Mouse (Mus musculus) liver, embryonic 14.5 days (tissue): ENCODE results near the gene Trim47. TPM values are rescaled to one million over a fixed set of nuclear protein-coding genes. Genes with fewer than 3 reads are reported as not detected.
A peak's percentile ranks its signal among the peaks of the same experiment; 100 is the strongest.

Source experiments
- ATAC-seq: fragments of 200-750 bp; cut with Nextera tagmentation; 2 replicates; pipeline ENCODE4 v1.8.0; 2017; ENCODE audit warnings: moderate number of reproducible peaks, mild to moderate bottlenecking, moderate library complexity; ENCODE audit not compliant: insufficient read depth
- DNase-seq, 3 experiments: peaks; one replicate each; pipeline ENCODE4 v3.0.0-alpha.2; 2012 to 2013; ENCODE audit warnings: low read depth in 3 of 3, low spot score in 3 of 3
- H3K27ac ChIP-seq: fragments of 300-500 bp; sonication (generic); 2 replicates; pipeline ENCODE4 v1.5.1; 2014; ENCODE audit warnings: moderate library complexity, mild to moderate bottlenecking, control low read depth, inconsistent platforms
- H3K27me3 ChIP-seq: fragments of 300-500 bp; sonication (generic); 2 replicates; pipeline ENCODE4 v1.6.1; 2014; ENCODE audit warnings: mild to moderate bottlenecking, low read length, moderate library complexity; ENCODE audit not compliant: control insufficient read depth, insufficient read depth
- H3K36me3 ChIP-seq: fragments of 300-500 bp; sonication (generic); replicated peaks from 2 replicates; pipeline ENCODE4 v1.6.1; 2014; ENCODE audit warnings: low read depth; ENCODE audit not compliant: control insufficient read depth, insufficient read depth
- H3K4me1 ChIP-seq, 2 experiments: fragments of 200-500 bp in 1 of 2; fragments of 300-500 bp in 1 of 2; sonication (generic) in 1 of 2; replicated peaks; 2 replicates each; pipeline ENCODE4 v1.6.1; 2012 to 2014; ENCODE audit warnings: antibody characterized with exemption in 1 of 2, inconsistent platforms in 1 of 2, low read length in 1 of 2; ENCODE audit not compliant: control insufficient read depth in 2 of 2, insufficient read depth in 2 of 2
- H3K4me2 ChIP-seq: fragments of 300-500 bp; sonication (generic); 2 replicates; pipeline ENCODE4 v1.6.1; 2014; ENCODE audit warnings: low read depth, mild to moderate bottlenecking, control low read depth, moderate library complexity
- H3K4me3 ChIP-seq, 2 experiments: fragments of 200-500 bp in 1 of 2; fragments of 300-500 bp in 1 of 2; sonication (generic) in 1 of 2; 2 replicates each; pipeline ENCODE4 v1.5.1; 2012 to 2014; ENCODE audit warnings: low read depth in 2 of 2, low read length in 2 of 2, mild to moderate bottlenecking in 2 of 2, control low read depth in 1 of 2, inconsistent platforms in 1 of 2, moderate library complexity in 1 of 2; ENCODE audit not compliant: insufficient read depth in 1 of 2
- H3K9ac ChIP-seq: fragments of 300-500 bp; sonication (generic); replicated peaks from 2 replicates; pipeline ENCODE4 v1.6.1; 2014; ENCODE audit warnings: mild to moderate bottlenecking, control low read depth, moderate library complexity
- H3K9me3 ChIP-seq: fragments of 300-500 bp; sonication (generic); 2 replicates; pipeline ENCODE4 v1.6.1; 2016; ENCODE audit warnings: low read length, mixed read lengths; ENCODE audit not compliant: control insufficient read depth
- CTCF ChIP-seq: IDR thresholded peaks from 2 replicates; pipeline ENCODE4 v1.5.1; 2016; ENCODE audit warnings: antibody characterized with exemption, low read depth, control low read depth
- EP300 ChIP-seq: IDR thresholded peaks from 2 replicates; pipeline ENCODE4 v1.6.1; 2016; ENCODE audit warnings: antibody characterized with exemption, low read depth
- WGBS: fragments of 180-500 bp; shearing (Covaris S2); extraction: QIAGEN DNeasy Blood & Tissue Kit; methylation state at CpG from one replicate; pipeline ENCODE4 v1.1.7; 2014; ENCODE audit not compliant: insufficient replicate concordance; 5-methylcytosine and 5-hydroxymethylcytosine counted together
- polyA plus RNA-seq, 2 experiments: library from polyadenylated mRNA; depleted of rRNA in 1 of 2; stranded (reverse) in 1 of 2; unstranded in 1 of 2; fragments of >200 nt; fragmentation: Nextera tagmentation in 1 of 2; extraction: Ambion mirVana in 1 of 2; gene quantifications; 2 replicates each; pipeline versions ENCODE4 v1.2.1 to v1.2.3; 2012 to 2014

The Trim47 gene
- polyA plus RNA-seq, 2 experiments, result 1.8 to 2.2 TPM

DNA sequence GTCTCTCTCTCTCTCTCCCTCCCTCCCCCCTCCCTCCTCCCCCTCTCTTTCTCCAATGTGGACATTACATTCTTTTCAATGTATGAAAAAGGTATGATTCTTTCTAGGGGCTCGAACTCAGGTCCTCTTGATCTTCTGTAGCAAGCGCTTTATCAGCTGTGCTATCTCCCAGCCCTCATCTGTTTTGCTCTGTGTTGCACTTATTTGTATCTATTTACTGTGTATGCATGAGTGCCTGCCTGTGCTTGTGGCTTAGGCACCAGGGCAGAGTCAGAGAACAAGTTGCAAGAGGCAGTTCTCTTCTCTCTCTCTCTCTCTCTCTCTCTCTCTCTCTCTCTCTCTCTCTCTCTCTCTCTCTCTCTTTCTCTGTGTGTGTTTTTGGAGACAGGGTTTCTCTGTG is 21.9 kb downstream of the Trim47 start:
- Histone ChIP-seq H3K9me3 (no peaks in the 10 kb centered on the region), H3K36me3 (no peaks in the 10 kb centered on the region), H3K27me3 (peaks cover 29% of the 10 kb centered on the region), H3K4me1 (peaks cover 6 to 31% of the 10 kb centered on the region in 2 experiments), H3K4me2 (no peak overlapping the region), H3K9ac (no peak overlapping the region), H3K4me3 (no peak overlapping the region), H3K27ac (no peak overlapping the region)
- WGBS, result 69% methylated on average over 2 of the region's 2 CpGs
- TF ChIP-seq CTCF, result no peak
- TF ChIP-seq EP300, result no peak
- ATAC-seq (no peak), DNase-seq (no peak)

DNA sequence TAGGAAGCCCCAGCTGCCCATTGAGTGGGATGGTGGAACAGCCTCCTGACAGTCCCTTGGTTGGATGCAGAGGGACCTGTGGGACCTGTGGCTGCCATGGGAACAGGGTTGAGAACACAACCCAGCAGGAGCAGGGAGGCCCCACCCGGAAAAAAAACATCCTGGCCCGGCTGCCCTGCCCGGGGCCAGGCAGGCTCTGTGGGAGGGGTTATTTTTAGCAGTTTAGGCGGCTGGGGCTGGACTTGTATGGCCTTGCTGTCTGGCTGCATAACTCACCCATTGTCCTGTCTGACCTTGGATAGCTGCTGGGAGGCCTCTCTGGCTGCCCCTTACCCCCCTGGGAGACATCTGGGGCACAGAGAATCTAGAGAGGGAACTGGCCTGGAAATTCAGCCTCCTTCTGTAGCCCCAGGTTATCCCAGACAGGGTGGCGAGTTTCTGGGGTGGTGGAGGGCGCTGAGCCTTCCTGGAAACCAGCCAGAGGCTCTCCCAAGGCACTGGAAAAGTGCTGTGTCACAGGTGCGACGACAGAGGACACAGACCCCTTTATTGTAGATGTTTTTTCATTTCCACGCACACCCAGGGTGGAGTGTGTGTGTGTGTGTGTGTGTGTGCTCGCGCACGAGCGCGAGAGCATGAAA is 22.9 kb downstream of the Trim47 start:
- H3K27ac ChIP-seq, result no peak overlapping the region
- no peaks in the 10 kb centered on the region for H3K36me3 ChIP-seq
- H3K9ac ChIP-seq, result no peak overlapping the region
- ATAC-seq (peak; percentile 42; the same call in 1 of the 2 replicates), DNase-seq (no peak)
- peaks cover 13 to 41% of the 10 kb centered on the region in 2 experiments for H3K4me1 ChIP-seq
- TF ChIP-seq CTCF (no peak), EP300 (no peak)
- H3K27me3 ChIP-seq, result peaks cover 20% of the 10 kb centered on the region
- H3K4me3 ChIP-seq, result no peak overlapping the region
- H3K9me3 ChIP-seq, result no peaks in the 10 kb centered on the region
- H3K4me2 ChIP-seq, result no peak overlapping the region
- WGBS, result 36% methylated on average over 14 of the region's 14 CpGs

DNA sequence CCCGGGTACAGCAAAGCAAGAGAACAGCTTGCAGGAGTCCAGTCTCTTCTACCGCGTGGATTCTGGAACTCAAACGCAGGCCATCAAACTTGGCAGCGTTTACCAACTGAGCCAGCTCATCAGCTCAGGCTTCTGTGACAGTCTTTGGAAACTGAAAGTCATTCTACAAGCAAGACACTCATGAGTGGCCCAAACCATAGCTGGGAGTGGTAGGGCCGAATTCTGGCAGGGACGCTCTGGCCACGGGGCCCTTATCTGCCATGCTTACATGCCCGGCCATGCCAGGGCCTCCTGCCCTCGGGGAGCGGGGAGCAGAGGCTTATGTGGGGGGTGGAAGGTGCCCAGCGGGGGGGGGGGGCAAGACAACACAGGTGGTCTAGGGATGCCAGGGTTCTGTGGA is 23.4 kb downstream of the Trim47 start:
- peaks cover 14% of the 10 kb centered on the region for H3K27me3 ChIP-seq
- TF ChIP-seq CTCF (no peak), EP300 (no peak)
- DNase-seq (no peak), ATAC-seq (no peak)
- no peaks in the 10 kb centered on the region for H3K9me3 ChIP-seq
- H3K4me1 ChIP-seq, result peaks cover 13 to 43% of the 10 kb centered on the region in 2 experiments
- no peak overlapping the region for H3K4me2 ChIP-seq
- H3K9ac ChIP-seq, result no peak overlapping the region
- 52% methylated on average over 12 of the region's 12 CpGs for WGBS
- H3K36me3 ChIP-seq, result no peaks in the 10 kb centered on the region
- no peak overlapping the region for H3K4me3 ChIP-seq
- H3K27ac ChIP-seq, result no peak overlapping the region

DNA sequence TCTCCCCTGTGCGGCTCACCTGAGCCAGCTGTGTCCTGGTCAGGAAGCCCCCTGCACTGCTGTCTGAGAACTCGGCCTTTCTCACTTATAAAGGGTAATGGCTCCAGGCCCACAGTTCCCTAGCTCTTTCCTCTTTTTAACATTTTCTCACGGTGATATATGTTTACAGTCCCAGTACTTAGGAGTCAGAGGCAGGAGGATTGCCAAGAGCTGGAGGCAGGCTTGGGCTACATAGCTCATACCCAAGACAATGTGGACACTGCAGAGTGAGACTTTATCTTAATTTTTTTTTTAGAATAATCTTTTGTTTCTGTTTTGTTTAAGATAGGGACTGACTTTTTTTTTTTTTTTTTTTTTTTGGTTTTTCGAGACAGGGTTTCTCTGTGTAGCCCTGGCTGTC is 24.5 kb downstream of the Trim47 start:
- no peak overlapping the region for H3K4me3 ChIP-seq
- ATAC-seq, result no peak
- no peak for TF ChIP-seq CTCF
- TF ChIP-seq EP300, result no peak
- H3K36me3 ChIP-seq, result no peaks in the 10 kb centered on the region
- peak overlapping the region; percentile 8; the same call in 1 of the 2 replicates for H3K4me2 ChIP-seq
- WGBS, result 42% methylated on average over 3 of the region's 4 CpGs
- DNase-seq, result no peak
- H3K27me3 ChIP-seq, result peaks cover 3% of the 10 kb centered on the region
- peaks cover 13 to 46% of the 10 kb centered on the region in 2 experiments for H3K4me1 ChIP-seq
- H3K9ac ChIP-seq, result no peak overlapping the region
- no peaks in the 10 kb centered on the region for H3K9me3 ChIP-seq
- no peak overlapping the region for H3K27ac ChIP-seq

DNA sequence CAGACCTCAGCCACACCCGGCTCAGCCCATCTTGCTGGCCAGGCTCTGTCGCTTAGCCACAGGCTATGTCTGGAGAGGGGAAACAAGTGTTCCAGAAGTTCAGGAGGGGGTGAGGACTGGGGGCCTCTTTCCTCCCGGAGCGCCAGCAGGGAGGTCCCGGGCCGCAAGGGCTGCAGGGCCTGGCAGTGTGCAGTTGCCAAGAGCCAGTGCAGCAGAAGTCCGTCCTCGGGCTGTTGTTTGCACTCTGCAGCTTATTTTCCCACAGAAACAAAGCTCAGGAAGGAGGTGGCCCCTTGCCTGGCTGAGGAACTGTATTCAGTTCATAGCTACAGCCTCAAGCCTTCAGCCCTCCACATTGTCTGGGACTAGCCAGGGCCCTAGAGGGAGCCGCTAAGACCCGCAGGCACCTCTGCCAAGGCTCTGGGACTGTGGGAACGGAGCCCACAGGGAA is 25.1 kb downstream of the Trim47 start:
- Histone ChIP-seq H3K9ac (no peak overlapping the region), H3K27me3 (no peaks in the 10 kb centered on the region; the same call in 1 of the 2 replicates), H3K36me3 (no peaks in the 10 kb centered on the region), H3K9me3 (no peaks in the 10 kb centered on the region), H3K27ac (no peak overlapping the region), H3K4me2 (peak overlapping the region; percentile 8; the same call in 1 of the 2 replicates), H3K4me1 (peaks cover 13 to 45% of the 10 kb centered on the region in 2 experiments), H3K4me3 (no peak overlapping the region)
- TF ChIP-seq CTCF (no peak), EP300 (no peak)
- 25% methylated on average over 11 of the region's 11 CpGs for WGBS
- no peak for ATAC-seq
- DNase-seq, result no peak
